Mouse (Mus musculus) embryonic facial prominence, embryonic 15.5 days (tissue): ENCODE data around the gene Cep41. TPM values are rescaled to one million over a fixed set of nuclear protein-coding genes. Genes with fewer than 3 reads are reported as not detected.

Experiments used
- ATAC-seq: fragments of 200-750 bp; cut with Nextera tagmentation; 2 replicates; pipeline ENCODE4 v1.8.0; 2017; ENCODE audit warnings: low read depth, moderate TSS enrichment; ENCODE audit not compliant: insufficient number of reproducible peaks, low FRiP score, low TSS enrichment
- H3K27ac ChIP-seq: fragments of 300-500 bp; sonication (generic); replicated peaks from 2 replicates; pipeline ENCODE4 v1.5.1; 2015; ENCODE audit warnings: mild to moderate bottlenecking, inconsistent platforms
- H3K27me3 ChIP-seq: fragments of 300-500 bp; sonication (generic); 2 replicates; pipeline ENCODE4 v1.6.1; 2015; ENCODE audit warnings: inconsistent platforms
- H3K36me3 ChIP-seq: fragments of 300-500 bp; sonication (generic); 2 replicates; pipeline ENCODE4 v1.6.1; 2015; ENCODE audit warnings: mild to moderate bottlenecking, inconsistent platforms
- H3K4me1 ChIP-seq: fragments of 300-500 bp; sonication (generic); 2 replicates; pipeline ENCODE4 v1.6.1; 2015; ENCODE audit warnings: inconsistent platforms
- H3K4me2 ChIP-seq: fragments of 300-500 bp; sonication (generic); replicated peaks from 2 replicates; pipeline ENCODE4 v1.6.1; 2015; ENCODE audit warnings: mild to moderate bottlenecking, inconsistent platforms
- H3K4me3 ChIP-seq: fragments of 300-500 bp; sonication (generic); replicated peaks from 2 replicates; pipeline ENCODE4 v1.5.1; 2015; ENCODE audit warnings: mild to moderate bottlenecking, inconsistent platforms
- H3K9ac ChIP-seq: fragments of 300-500 bp; sonication (generic); 2 replicates; pipeline ENCODE4 v1.6.1; 2015; ENCODE audit warnings: inconsistent platforms
- H3K9me3 ChIP-seq: fragments of 300-500 bp; sonication (generic); replicated peaks from 2 replicates; pipeline ENCODE4 v1.6.1; 2016; ENCODE audit warnings: inconsistent platforms
- WGBS: fragments of 180-500 bp; shearing (Covaris S2); methylation state at CpG from one replicate; pipeline ENCODE4 v1.1.7; 2015; 5-methylcytosine and 5-hydroxymethylcytosine counted together
- polyA plus RNA-seq: library from polyadenylated mRNA; unstranded; fragments of >200 nt; fragmentation: Nextera tagmentation; extraction: Ambion mirVana; gene quantifications from 2 replicates; pipeline ENCODE4 v1.2.1, GENCODE M21; 2015

Cep41 gene
- polyA plus RNA-seq, 1 experiment from 2014 or later, result 33.1 TPM

DNA sequence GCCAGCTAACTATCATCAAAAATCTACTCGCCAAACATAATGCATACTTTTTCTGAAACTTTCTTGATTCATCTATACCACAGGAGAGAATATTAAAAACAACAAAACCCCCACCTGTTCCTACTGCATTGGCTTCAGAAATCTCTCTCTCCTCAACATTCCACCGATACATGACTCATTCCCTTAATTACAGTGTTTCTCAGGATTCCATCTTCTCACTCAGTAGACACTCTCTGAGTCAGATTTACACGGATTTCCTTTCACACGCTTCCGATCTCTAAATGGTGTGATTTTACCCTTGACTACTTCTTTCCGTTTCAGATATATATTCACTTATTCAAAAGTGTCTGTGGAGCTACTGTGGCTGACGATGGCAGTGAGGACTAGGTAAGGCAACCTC is 6.4 kb downstream of the Cep41 start:
- no peak overlapping the region for H3K27ac ChIP-seq
- H3K4me3 ChIP-seq, result no peak overlapping the region
- no peak for ATAC-seq
- no peaks in the 10 kb centered on the region for H3K9me3 ChIP-seq
- peaks cover 11% of the 10 kb centered on the region for H3K4me1 ChIP-seq
- H3K36me3 ChIP-seq, result no peaks in the 10 kb centered on the region
- no peaks in the 10 kb centered on the region for H3K27me3 ChIP-seq
- H3K4me2 ChIP-seq, result no peak overlapping the region
- H3K9ac ChIP-seq, result no peak overlapping the region
- WGBS, result 71% methylated on average over 7 of the region's 7 CpGs

GRCm38 (mm10) chr6:30684570-30684969 is 9.0 kb downstream of the Cep41 start:
- 77% methylated on average over 1 of the region's 1 CpGs for WGBS
- no peak for ATAC-seq
- Histone ChIP-seq H3K9ac (no peak overlapping the region), H3K36me3 (no peaks in the 10 kb centered on the region), H3K4me2 (no peak overlapping the region), H3K27ac (no peak overlapping the region), H3K27me3 (no peaks in the 10 kb centered on the region), H3K4me3 (no peak overlapping the region), H3K4me1 (peaks cover 28% of the 10 kb centered on the region), H3K9me3 (no peaks in the 10 kb centered on the region)

DNA sequence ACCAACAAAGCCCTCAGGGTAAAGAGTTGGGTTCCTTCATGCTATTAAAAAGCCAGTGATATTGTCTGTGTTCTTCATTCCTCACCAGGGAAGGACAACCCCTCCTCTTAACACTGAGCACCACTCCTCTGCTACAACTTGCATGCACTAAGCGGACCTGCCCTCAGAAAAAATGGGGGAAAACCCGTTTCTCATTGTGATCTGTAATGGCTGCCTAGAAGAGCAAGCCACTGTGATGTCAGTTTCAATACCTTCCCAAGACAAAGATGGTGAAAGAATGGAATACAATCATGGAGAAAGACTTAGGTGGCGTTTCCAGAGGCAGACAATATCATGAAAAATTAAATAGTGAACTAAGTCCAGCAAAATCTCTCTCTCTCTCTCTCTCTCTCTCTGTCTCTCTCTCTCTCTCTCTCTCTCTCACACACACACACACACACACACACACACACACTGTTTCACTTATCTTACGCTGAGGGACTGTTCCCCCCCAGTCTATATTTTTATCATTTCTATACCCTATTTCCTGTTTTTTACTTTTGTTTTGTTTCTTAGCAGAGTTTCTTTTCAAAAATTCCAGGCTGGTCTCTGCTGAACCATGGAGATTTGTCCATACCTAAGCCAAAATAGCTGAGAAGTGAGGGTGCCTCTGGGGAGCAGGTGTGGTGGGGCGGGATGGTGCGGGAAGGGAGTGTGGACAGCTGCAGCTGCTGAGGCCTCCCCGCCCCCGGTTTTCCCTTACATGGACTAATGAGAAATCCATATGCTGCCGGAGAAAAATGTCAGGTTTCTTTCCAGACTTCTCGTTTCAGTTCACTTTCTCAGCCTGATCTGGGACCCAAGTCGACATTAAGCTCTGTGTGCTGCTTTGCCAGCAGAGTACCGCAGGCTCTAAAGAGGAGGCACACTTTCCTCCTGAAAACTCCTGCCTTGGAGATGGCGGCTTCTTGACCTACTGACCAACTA is 11.3 kb downstream of the Cep41 start:
- Histone ChIP-seq H3K9me3 (no peaks in the 10 kb centered on the region), H3K4me2 (0 out of 2 replicates have a peak overlapping the region, but pooled peaks have one; percentile 19), H3K4me3 (no peak overlapping the region), H3K36me3 (no peaks in the 10 kb centered on the region), H3K9ac (no peak overlapping the region), H3K27ac (peak overlapping the region; percentile 89), H3K27me3 (no peaks in the 10 kb centered on the region), H3K4me1 (peaks cover 32% of the 10 kb centered on the region)
- ATAC-seq, result peak; percentile 90
- WGBS, result 29% methylated on average over 13 of the region's 13 CpGs

- Histone ChIP-seq H3K27ac (peak overlapping the region; percentile 79), H3K9me3 (no peaks in the 10 kb centered on the region), H3K27me3 (no peaks in the 10 kb centered on the region), H3K4me2 (no peak overlapping the region), H3K36me3 (no peaks in the 10 kb centered on the region), H3K4me3 (no peak overlapping the region), H3K4me1 (peaks cover 43% of the 10 kb centered on the region), H3K9ac (no peak overlapping the region)
- WGBS, result 41% methylated on average over 7 of the region's 7 CpGs
- 0 out of 2 replicates have a peak, but pooled peaks have one; percentile 22 for ATAC-seq
Observed at GRCm38 (mm10) chr6:30680442-30680841, 13.1 kb downstream of the Cep41 start.

DNA sequence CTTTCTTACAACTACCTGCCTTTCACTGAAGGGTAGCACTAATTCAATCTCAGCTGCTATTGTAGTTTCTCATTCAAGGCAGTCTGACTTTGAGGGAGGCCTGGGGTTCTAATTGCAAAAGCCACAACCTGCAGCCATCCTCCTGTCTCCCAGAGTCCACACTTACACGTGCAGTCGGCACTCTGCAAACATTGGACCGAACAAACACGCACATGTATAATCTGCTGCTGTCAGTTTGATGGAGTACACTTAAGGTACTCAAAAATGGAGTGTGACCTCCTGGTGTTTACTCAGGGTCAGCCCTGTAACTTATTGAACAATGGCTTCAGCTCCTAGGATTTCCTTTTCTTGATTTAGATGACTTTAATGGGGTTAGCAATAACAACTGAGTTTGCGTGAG is 14.0 kb downstream of the Cep41 start:
- H3K9ac ChIP-seq, result no peak overlapping the region
- H3K4me2 ChIP-seq, result no peak overlapping the region
- H3K4me1 ChIP-seq, result peaks cover 52% of the 10 kb centered on the region
- no peak for ATAC-seq
- no peaks in the 10 kb centered on the region for H3K27me3 ChIP-seq
- 66% methylated on average over 5 of the region's 5 CpGs for WGBS
- peak overlapping the region; percentile 79; the same call in 1 of the 2 replicates for H3K27ac ChIP-seq
- H3K9me3 ChIP-seq, result no peaks in the 10 kb centered on the region
- no peak overlapping the region for H3K4me3 ChIP-seq
- no peaks in the 10 kb centered on the region for H3K36me3 ChIP-seq

GRCm38 (mm10) chr6:30678482-30678881 is 15.1 kb downstream of the Cep41 start:
- peaks cover 63% of the 10 kb centered on the region for H3K4me1 ChIP-seq
- H3K9me3 ChIP-seq, result no peaks in the 10 kb centered on the region
- no peak overlapping the region for H3K9ac ChIP-seq
- 68% methylated on average over 6 of the region's 6 CpGs for WGBS
- no peak for ATAC-seq
- no peak overlapping the region for H3K4me3 ChIP-seq
- H3K27ac ChIP-seq, result peak overlapping the region; percentile 48; the same call in 1 of the 2 replicates
- H3K4me2 ChIP-seq, result no peak overlapping the region
- H3K27me3 ChIP-seq, result no peaks in the 10 kb centered on the region
- no peaks in the 10 kb centered on the region for H3K36me3 ChIP-seq

GRCm38 (mm10) chr6:30677591-30677990 is 16.0 kb downstream of the Cep41 start:
- ATAC-seq, result no peak
- WGBS, result 77% methylated on average over 9 of the region's 9 CpGs
- Histone ChIP-seq H3K4me1 (peaks cover 62% of the 10 kb centered on the region), H3K4me3 (no peak overlapping the region), H3K27ac (no peak overlapping the region), H3K4me2 (no peak overlapping the region), H3K36me3 (no peaks in the 10 kb centered on the region), H3K9me3 (no peaks in the 10 kb centered on the region), H3K9ac (no peak overlapping the region), H3K27me3 (no peaks in the 10 kb centered on the region)

DNA sequence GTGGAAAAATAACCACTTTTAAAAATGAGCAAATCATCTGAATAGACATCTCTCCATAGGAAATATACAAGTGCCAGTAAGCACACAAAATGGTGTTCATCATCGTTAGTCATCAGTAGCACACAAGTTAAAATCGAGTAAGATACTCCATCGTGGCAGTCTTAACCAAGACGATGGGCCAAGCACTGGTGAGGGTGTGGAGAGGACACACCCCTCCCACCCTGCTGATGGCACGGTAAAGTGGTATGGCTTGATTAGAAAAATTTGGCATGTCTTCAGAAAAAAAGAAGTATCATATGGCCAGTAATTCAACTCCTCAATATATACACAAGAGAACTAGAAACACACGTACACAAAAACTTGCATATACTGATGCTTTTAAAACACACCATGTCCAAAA is 17.0 kb downstream of the Cep41 start:
- no peak overlapping the region for H3K4me3 ChIP-seq
- H3K27ac ChIP-seq, result peak overlapping the region; percentile 97
- peaks cover 61% of the 10 kb centered on the region for H3K4me1 ChIP-seq
- no peak for ATAC-seq
- 55% methylated on average over 6 of the region's 6 CpGs for WGBS
- no peaks in the 10 kb centered on the region for H3K9me3 ChIP-seq
- no peak overlapping the region for H3K9ac ChIP-seq
- H3K36me3 ChIP-seq, result no peaks in the 10 kb centered on the region
- H3K27me3 ChIP-seq, result no peaks in the 10 kb centered on the region
- no peak overlapping the region for H3K4me2 ChIP-seq

DNA sequence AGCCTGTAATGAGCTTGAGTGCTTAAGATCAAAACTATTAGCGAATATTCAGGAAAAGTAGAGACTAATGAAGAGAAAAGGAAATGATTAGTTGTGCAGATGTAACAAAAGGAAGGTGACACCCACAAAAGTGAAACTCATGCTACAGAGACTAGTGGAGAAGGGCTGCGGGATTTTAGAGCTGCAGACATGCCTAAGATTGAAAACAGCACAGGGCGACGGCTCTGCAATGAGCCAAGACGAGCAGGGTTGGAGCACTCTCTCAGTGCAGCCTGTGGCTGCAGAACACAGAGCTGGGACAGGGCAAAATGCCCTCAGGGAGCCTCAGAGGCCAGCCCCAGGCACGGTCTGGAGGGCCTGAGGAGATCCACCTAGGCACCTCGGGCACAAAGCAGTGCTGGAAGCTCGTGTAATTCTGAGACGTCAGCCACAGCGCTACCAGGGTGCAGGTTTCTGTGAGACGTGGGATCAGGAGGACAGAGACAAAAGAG is 18.2 kb downstream of the Cep41 start:
- peak; percentile 71 for ATAC-seq
- Histone ChIP-seq H3K36me3 (no peaks in the 10 kb centered on the region), H3K4me3 (0 out of 2 replicates have a peak overlapping the region, but pooled peaks have one; percentile 6), H3K27ac (peak overlapping the region; percentile 97), H3K9ac (peak overlapping the region; percentile 21; the same call in 1 of the 2 replicates), H3K9me3 (no peaks in the 10 kb centered on the region), H3K4me1 (peaks cover 61% of the 10 kb centered on the region), H3K4me2 (peak overlapping the region; percentile 42), H3K27me3 (no peaks in the 10 kb centered on the region)
- WGBS, result 10% methylated on average over 11 of the region's 11 CpGs

DNA sequence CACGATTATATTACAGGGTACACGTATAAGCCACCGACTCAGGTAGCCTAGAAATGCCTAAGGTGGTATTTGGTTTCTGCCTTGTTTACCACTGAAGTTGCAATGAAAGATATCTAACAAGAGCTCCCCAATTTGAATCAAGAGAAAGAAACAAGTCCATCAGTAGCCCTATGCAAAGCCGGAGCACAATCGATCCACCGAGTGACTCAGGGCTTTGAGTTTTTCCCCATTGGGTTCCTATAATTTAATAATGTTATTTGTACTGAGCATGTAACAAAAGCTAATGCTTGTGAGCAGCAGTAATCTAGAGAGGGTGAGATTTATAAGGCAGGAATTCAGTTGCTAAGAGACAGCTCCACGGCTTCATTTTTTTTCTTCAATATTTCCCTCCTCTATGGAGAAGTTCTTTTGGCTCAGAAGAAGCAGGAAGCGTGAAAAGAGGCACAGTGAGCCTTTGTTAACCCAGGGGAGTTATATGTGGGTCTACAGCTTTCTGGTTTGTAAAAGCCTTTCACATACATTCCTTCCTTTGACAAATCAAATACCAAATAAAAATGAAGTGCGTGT is 18.8 kb downstream of the Cep41 start:
- Histone ChIP-seq H3K4me2 (peak overlapping the region; percentile 42), H3K4me1 (peaks cover 61% of the 10 kb centered on the region), H3K27me3 (no peaks in the 10 kb centered on the region), H3K27ac (peak overlapping the region; percentile 97), H3K9me3 (no peaks in the 10 kb centered on the region), H3K4me3 (no peak overlapping the region), H3K9ac (no peak overlapping the region), H3K36me3 (no peaks in the 10 kb centered on the region)
- WGBS, result 18% methylated on average over 9 of the region's 9 CpGs
- no peak for ATAC-seq

GRCm38 (mm10) chr6:30673764-30674561 is 19.6 kb downstream of the Cep41 start:
- Histone ChIP-seq H3K4me2 (peak overlapping the region; percentile 42; the same call in 1 of the 2 replicates), H3K27ac (peak overlapping the region; percentile 97), H3K27me3 (no peaks in the 10 kb centered on the region), H3K4me3 (no peak overlapping the region), H3K9ac (no peak overlapping the region), H3K9me3 (no peaks in the 10 kb centered on the region), H3K36me3 (no peaks in the 10 kb centered on the region), H3K4me1 (peaks cover 69% of the 10 kb centered on the region)
- 26% methylated on average over 14 of the region's 14 CpGs for WGBS
- no peak for ATAC-seq
